Mouse (Mus musculus) CH12.LX (cell line): ENCODE measurements around the gene Gcnt3. TPM values are rescaled to one million over a fixed set of nuclear protein-coding genes. Genes with fewer than 3 reads are reported as not detected.

Experiments
- DNase-seq: peaks from one replicate; pipeline ENCODE4 v3.0.0-alpha.2; 2013; ENCODE audit errors: extremely low read depth
- H3K27ac ChIP-seq: 2 replicates; pipeline ENCODE4 v1.5.1; 2012; ENCODE audit warnings: low read depth, mild to moderate bottlenecking, control low read depth, moderate library complexity; ENCODE audit not compliant: insufficient read depth
- H3K27me3 ChIP-seq: replicated peaks from 2 replicates; pipeline ENCODE3; 2012; ENCODE audit warnings: inconsistent platforms
- H3K36me3 ChIP-seq, 2 experiments: replicated peaks in 1 of 2; 2 replicates each; pipeline versions ENCODE3 to v1.6.1; 2012; ENCODE audit warnings: inconsistent platforms in 1 of 2, low read length in 1 of 2, mild to moderate bottlenecking in 1 of 2, mixed read lengths in 1 of 2, moderate library complexity in 1 of 2; ENCODE audit not compliant: control insufficient read depth in 1 of 2, insufficient read depth in 1 of 2
- H3K4me1 ChIP-seq, 2 experiments: 2 replicates each; pipeline ENCODE4 v1.6.1; 2012; ENCODE audit warnings: inconsistent platforms in 1 of 2, moderate library complexity in 1 of 2; ENCODE audit not compliant: insufficient read depth in 2 of 2, control insufficient read depth in 1 of 2
- H3K4me2 ChIP-seq: 2 replicates; pipeline ENCODE4 v1.6.1; 2012; ENCODE audit warnings: low read depth, mild to moderate bottlenecking, control low read depth; ENCODE audit not compliant: poor library complexity, insufficient read depth, severe bottlenecking
- H3K4me3 ChIP-seq, 3 experiments: fragments of 150-350 bp in 1 of 3; sonication (generic) in 1 of 3; replicated peaks in 1 of 3; 2 replicates each; pipeline versions ENCODE3 to v1.5.1; 2011 to 2012; ENCODE audit warnings: low read depth in 2 of 3, low read length in 2 of 3, mild to moderate bottlenecking in 2 of 3, moderate library complexity in 2 of 3, control low read depth in 1 of 3, improper control_type of control experiment in 1 of 3, inconsistent platforms in 1 of 3, mixed read lengths in 1 of 3; ENCODE audit not compliant: poor library complexity in 1 of 3
- H3K79me2 ChIP-seq: replicated peaks from 2 replicates; pipeline ENCODE4 v1.6.1; 2012; ENCODE audit warnings: mild to moderate bottlenecking, moderate library complexity; ENCODE audit not compliant: control insufficient read depth, poor library complexity, insufficient read depth, severe bottlenecking; ENCODE audit errors: extremely low read depth
- H3K9ac ChIP-seq: 2 replicates; pipeline ENCODE4 v1.6.1; 2012; ENCODE audit warnings: low read depth, mild to moderate bottlenecking, control low read depth, moderate library complexity; ENCODE audit not compliant: insufficient read depth
- H3K9me3 ChIP-seq: replicated peaks from 2 replicates; pipeline ENCODE3; 2012; ENCODE audit warnings: low read length, inconsistent platforms, mixed read lengths
- CHD2 ChIP-seq: IDR thresholded peaks from 2 replicates; pipeline ENCODE4 v1.6.1; 2011; ENCODE audit warnings: low read length, improper control_type of control experiment
- E2F4 ChIP-seq: IDR thresholded peaks from 2 replicates; pipeline ENCODE4 v1.6.1; 2011; ENCODE audit warnings: low read depth, low read length, improper control_type of control experiment; ENCODE audit not compliant: insufficient replicate concordance
- IRF4 ChIP-seq: IDR thresholded peaks from 2 replicates; pipeline ENCODE4 v1.6.1; 2014; ENCODE audit warnings: low read depth, mild to moderate bottlenecking, inconsistent platforms, low read length, improper control_type of control experiment
- JUN ChIP-seq: IDR thresholded peaks from 2 replicates; pipeline ENCODE4 v1.6.1; 2011; ENCODE audit warnings: low read depth, mild to moderate bottlenecking, low read length, improper control_type of control experiment, moderate library complexity; ENCODE audit not compliant: insufficient read depth
- JUND ChIP-seq: conservative IDR thresholded peaks from 2 replicates; pipeline ENCODE4 v1.6.1; 2011; ENCODE audit warnings: low read depth, low read length, improper control_type of control experiment
- KAT2A ChIP-seq: IDR thresholded peaks from 2 replicates; pipeline ENCODE4 v1.6.1; 2012; ENCODE audit warnings: low read length, improper control_type of control experiment, inconsistent platforms; ENCODE audit not compliant: insufficient replicate concordance
- MAFK ChIP-seq: IDR thresholded peaks from 2 replicates; pipeline ENCODE4 v1.6.1; 2011; ENCODE audit warnings: low read length, improper control_type of control experiment; ENCODE audit not compliant: insufficient replicate concordance
- MAX ChIP-seq: IDR thresholded peaks from 2 replicates; pipeline ENCODE4 v1.6.1; 2011; ENCODE audit warnings: low read length, improper control_type of control experiment
- MAZ ChIP-seq: IDR thresholded peaks from 2 replicates; pipeline ENCODE4 v1.6.1; 2012; ENCODE audit warnings: low read depth, mild to moderate bottlenecking, inconsistent platforms, low read length, improper control_type of control experiment, moderate library complexity
- MEF2A ChIP-seq: IDR thresholded peaks from 2 replicates; pipeline ENCODE4 v1.6.1; 2014; ENCODE audit warnings: low read depth, mild to moderate bottlenecking, inconsistent platforms, low read length, improper control_type of control experiment, borderline replicate concordance
- MYC ChIP-seq: IDR thresholded peaks from 2 replicates; pipeline ENCODE4 v1.6.1; 2011; ENCODE audit warnings: low read depth, mild to moderate bottlenecking, improper control_type of control experiment, low read length
- NELFE ChIP-seq: IDR thresholded peaks from 2 replicates; pipeline ENCODE4 v1.6.1; 2011; ENCODE audit warnings: low read depth, low read length, improper control_type of control experiment
- NRF1 ChIP-seq: IDR thresholded peaks from 2 replicates; pipeline ENCODE4 v1.6.1; 2014; ENCODE audit warnings: low read depth, mild to moderate bottlenecking, inconsistent platforms, low read length, improper control_type of control experiment, moderate library complexity
- PAX5 ChIP-seq: IDR thresholded peaks from 2 replicates; pipeline ENCODE4 v1.6.1; 2012; ENCODE audit warnings: low read length, inconsistent platforms, mixed read lengths
- RAD21 ChIP-seq: IDR thresholded peaks from 2 replicates; pipeline ENCODE4 v1.6.1; 2011; ENCODE audit warnings: low read depth, mild to moderate bottlenecking, low read length, improper control_type of control experiment, moderate library complexity
- RCOR1 ChIP-seq: conservative IDR thresholded peaks from 2 replicates; pipeline ENCODE4 v1.6.1; 2012; ENCODE audit warnings: low read depth, mild to moderate bottlenecking, inconsistent platforms, low read length, improper control_type of control experiment
- SMC3 ChIP-seq: IDR thresholded peaks from 2 replicates; pipeline ENCODE4 v1.6.1; 2011; ENCODE audit warnings: low read depth, low read length, improper control_type of control experiment
- TCF12 ChIP-seq: IDR thresholded peaks from 2 replicates; pipeline ENCODE4 v1.6.1; 2014; ENCODE audit warnings: low read depth, mild to moderate bottlenecking, inconsistent platforms, low read length, improper control_type of control experiment
- UBTF ChIP-seq: IDR thresholded peaks from 2 replicates; pipeline ENCODE4 v1.6.1; 2012; ENCODE audit warnings: low read depth, mild to moderate bottlenecking, inconsistent platforms, low read length, improper control_type of control experiment, moderate library complexity
- USF1 ChIP-seq: IDR thresholded peaks from 2 replicates; pipeline ENCODE4 v1.6.1; 2014; ENCODE audit warnings: low read depth, mild to moderate bottlenecking, inconsistent platforms, low read length, improper control_type of control experiment
- USF2 ChIP-seq: conservative IDR thresholded peaks from 2 replicates; pipeline ENCODE4 v1.6.1; 2011; ENCODE audit warnings: low read depth, low read length, improper control_type of control experiment
- ZC3H11A ChIP-seq: IDR thresholded peaks from 2 replicates; pipeline ENCODE4 v1.6.1; 2012; ENCODE audit warnings: low read depth, mild to moderate bottlenecking, inconsistent platforms, low read length, improper control_type of control experiment
- ZMIZ1 ChIP-seq: IDR thresholded peaks from 2 replicates; pipeline ENCODE4 v1.6.1; 2012; ENCODE audit warnings: low read depth, mild to moderate bottlenecking, inconsistent platforms, low read length, improper control_type of control experiment
- ZNF384 ChIP-seq: IDR thresholded peaks from 2 replicates; pipeline ENCODE4 v1.6.1; 2012; ENCODE audit warnings: low read depth, low read length, improper control_type of control experiment, inconsistent platforms
- dilution Hi-C: fragments of 300-500 bp; cut with MboI; formaldehyde crosslinking; loops from 2 replicates; pipeline ENCODE4 v1.14.3; 2020; ENCODE audit warnings: low sequenced_read_pairs; ENCODE audit not compliant: extremely low pct_unique_long_range_greater_than_20kb, extremely low pct_ligation_motif_present
- in situ Hi-C: fragments of 300-500 bp; cut with MboI; formaldehyde crosslinking; loops from 3 replicates; pipeline ENCODE4 v1.14.3; 2019; ENCODE audit warnings: low sequenced_read_pairs, low pct_ligation_motif_present, low pct_unique_long_range_greater_than_20kb, mixed read lengths
- polyA plus RNA-seq: library from polyadenylated mRNA; unstranded; fragments of >175 nt; gene quantifications from 2 replicates; pipeline ENCODE4 v1.2.1, GENCODE M21; 2012; ENCODE audit warnings: low read depth; ENCODE audit not compliant: insufficient read length
- total RNA-seq, 2 experiments: library from RNA; depleted of rRNA; stranded (reverse); fragments of 300-350 nt in 1 of 2; fragments of >200 nt in 1 of 2; gene quantifications; 2 replicates each; pipeline ENCODE4 v1.2.3; 2012 to 2014

Gcnt3 gene
- total and polyA plus RNA-seq, 3 experiments: 0.04 TPM; not detected in 1

DNA sequence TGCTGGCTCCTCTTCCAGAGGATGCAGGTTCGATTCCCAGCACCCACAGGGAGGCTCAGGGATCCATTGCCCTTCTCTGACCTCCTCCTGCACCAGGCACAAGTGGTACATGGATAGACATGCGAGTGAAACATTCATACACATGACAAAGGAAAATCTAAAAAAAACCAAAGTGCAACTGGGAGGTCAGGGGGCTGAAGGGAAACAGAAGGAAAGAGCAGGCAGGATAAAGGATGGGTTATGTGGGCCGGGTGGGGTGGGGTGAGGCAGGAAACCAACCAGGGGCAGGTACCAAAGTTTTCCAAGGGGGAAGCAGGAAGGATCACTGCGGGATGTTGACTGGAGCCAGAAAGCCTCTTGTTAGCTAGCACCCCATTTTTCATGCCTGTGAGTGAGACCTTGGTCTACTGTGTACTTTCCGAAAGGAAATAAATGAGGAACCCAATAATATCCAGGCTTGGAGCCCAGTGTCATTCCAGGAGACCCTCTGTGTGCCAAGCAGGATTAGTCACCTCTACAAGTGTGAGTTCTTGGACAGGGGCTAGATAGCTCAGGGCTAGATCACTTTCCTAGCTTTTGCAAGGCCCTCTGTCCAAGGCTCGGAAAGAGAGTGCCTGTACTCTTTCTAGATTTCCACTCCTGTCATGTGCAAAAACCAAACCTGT, 11.0 kb upstream of the Gcnt3 start:
- H3K4me2 ChIP-seq: no peak overlapping the region
- in situ Hi-C loops (no loop called here), dilution Hi-C loops (no loop called here)
- H3K27me3 ChIP-seq: no peaks in the 10 kb centered on the region
- H3K79me2 ChIP-seq: no peaks in the 10 kb centered on the region
- peaks cover 0 to 9% of the 10 kb centered on the region in 2 experiments; a peak in 2 of 4 replicates for H3K4me1 ChIP-seq
- TF ChIP-seq USF2 (no peak), E2F4 (no peak), MAZ (no peak), JUND (no peak), NRF1 (no peak), KAT2A (no peak), MYC (no peak), MAFK (no peak), PAX5 (no peak), ZNF384 (no peak), NELFE (no peak), TCF12 (no peak), ZMIZ1 (no peak), MAX (no peak), USF1 (no peak), UBTF (no peak)
- no peak for DNase-seq
- no peaks in the 10 kb centered on the region for H3K9me3 ChIP-seq
- H3K9ac ChIP-seq: no peak overlapping the region
- H3K36me3 ChIP-seq: no peaks in the 10 kb centered on the region
- no peak overlapping the region for H3K4me3 ChIP-seq
- H3K27ac ChIP-seq: no peak overlapping the region

DNA sequence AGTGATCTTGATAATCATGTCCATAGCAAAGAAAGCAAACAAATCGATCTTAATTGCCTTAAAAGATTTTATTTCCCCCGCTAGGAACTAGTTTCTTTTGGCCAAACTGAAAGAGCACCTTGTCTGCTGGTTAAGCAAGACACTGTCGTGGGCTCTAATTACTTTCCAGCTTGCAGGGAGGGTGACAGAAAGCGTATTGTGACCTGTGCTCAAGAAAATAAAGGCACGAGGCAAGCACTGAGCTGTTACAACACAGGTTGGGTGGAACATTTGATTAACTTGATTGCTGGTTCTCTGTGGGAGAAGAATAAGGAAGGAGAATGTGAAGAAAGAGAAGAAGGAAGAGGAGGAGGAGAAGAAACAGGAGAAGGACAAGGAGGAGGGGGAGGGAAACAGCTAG, 10.4 kb upstream of the Gcnt3 start:
- Histone ChIP-seq H3K27ac (no peak overlapping the region), H3K4me3 (no peak overlapping the region), H3K36me3 (no peaks in the 10 kb centered on the region), H3K9me3 (no peaks in the 10 kb centered on the region), H3K4me2 (no peak overlapping the region), H3K9ac (no peak overlapping the region), H3K79me2 (no peaks in the 10 kb centered on the region), H3K4me1 (peaks cover 0 to 9% of the 10 kb centered on the region in 2 experiments; a peak in 2 of 4 replicates), H3K27me3 (no peaks in the 10 kb centered on the region)
- DNase-seq: no peak
- no peak for TF ChIP-seq JUN
- TF ChIP-seq USF1: no peak
- TF ChIP-seq RAD21: no peak
- TF ChIP-seq TCF12: no peak
- TF ChIP-seq ZC3H11A: no peak
- no peak for TF ChIP-seq RCOR1
- no peak for TF ChIP-seq CHD2
- TF ChIP-seq E2F4: no peak
- TF ChIP-seq MAZ: no peak
- TF ChIP-seq IRF4: no peak
- no peak for TF ChIP-seq NRF1
- TF ChIP-seq MEF2A: no peak
- no peak for TF ChIP-seq NELFE
- TF ChIP-seq SMC3: no peak
- TF ChIP-seq JUND: no peak
- no peak for TF ChIP-seq KAT2A
- dilution Hi-C loops (no loop called here), in situ Hi-C loops (no loop called here)
